Mouse (Mus musculus): ENCODE data around the gene Mast1.

GRCm38 (mm10) chr8:84973803-84974542 is 36.8 kb upstream of the Mast1 start:
- peak; percentile 78; the same call in 1 of the 2 replicates for TF ChIP-seq CTCF (IDR thresholded peaks at IDR 0.05; ENCODE audit: borderline replicate concordance, extremely low read depth, insufficient read depth, insufficient read length)
- no peak for TF ChIP-seq POLR2A (IDR thresholded peaks at IDR 0.05; ENCODE audit: borderline replicate concordance, extremely low read depth, insufficient read depth, insufficient read length, poor library complexity, severe bottlenecking)
